In genomic region chr1:156971206-156971811, GRCm38 (mm10) we compare ENCODE assay signal across 15 mouse cellular contexts. TPM values are rescaled to one million over a fixed set of nuclear protein-coding genes. Genes with fewer than 3 reads are reported as not detected.
DNase-seq lines count a peak whose midpoint lies in the region; ATAC-seq and TF ChIP-seq lines count a peak whose summit lies in the region.
"Had no signal": no experiment of that assay in that cellular context is flagged by ENCODE, and none has a peak within 500 bp of the region (broad histone marks: within the 10 kb centered on the region; RNA-seq: fewer than 3 reads in every experiment).

No protein-coding gene starts in this region.

- no peak for TF ChIP-seq EP300 in liver, embryonic 14.5 days (IDR thresholded peaks at IDR 0.05; ENCODE audit: low read depth)

- H3K27ac ChIP-seq in heart, embryonic 16.5 days (ENCODE audit: low read length) = no peak overlapping the region
- H3K27ac ChIP-seq in liver, embryonic 14.5 days = no peak overlapping the region
- H3K27ac ChIP-seq in intestine, embryonic 15.5 days = no peak overlapping the region
- H3K27ac ChIP-seq: limb, embryonic 15.5 days had no signal

- 0 out of 2 replicates have a peak, but pooled peaks have one; percentile 41 for ATAC-seq in heart, embryonic 16.5 days (replicated peaks; ENCODE audit: extremely low read depth, insufficient read depth, low FRiP score)
- peak; percentile 54 for ATAC-seq in G1E (ENCODE audit: extremely low read depth, insufficient number of reproducible peaks, low FRiP score, poor library complexity, severe bottlenecking)
- ATAC-seq in liver, embryonic 14.5 days (ENCODE audit: insufficient read depth) = peak; percentile 59
- ATAC-seq in intestine, embryonic 15.5 days = no peak

- no peak overlapping the region for H3K4me3 ChIP-seq in heart, embryonic 16.5 days (ENCODE audit: low read length)
- no peak overlapping the region; the same call in 1 of the 2 replicates for H3K4me3 ChIP-seq in G1E (ENCODE audit: low read depth, low read length)
- no peak overlapping the region for H3K4me3 ChIP-seq in liver, embryonic 14.5 days (ENCODE audit: insufficient read depth in 1 of 2, low read depth in 2 of 2, low read length in 2 of 2)
- H3K4me3 ChIP-seq in intestine, embryonic 15.5 days (replicated peaks) = no peak overlapping the region
- H3K4me3 ChIP-seq: limb, embryonic 15.5 days had no signal

- no peak for TF ChIP-seq CTCF in G1E (IDR thresholded peaks at IDR 0.05; ENCODE audit: low read depth, low read length)
- no peak for TF ChIP-seq CTCF in liver, embryonic 14.5 days (IDR thresholded peaks at IDR 0.05; ENCODE audit: low read depth)

- DNase-seq in heart, postnatal 4 days = no peak
- DNase-seq in G1E (ENCODE audit: low spot score) = no peak
- peak; percentile 34 to 39 for DNase-seq in adrenal gland, postnatal 36 days
- peak; percentile 46 to 57 (median 54) for DNase-seq in liver, embryonic 14.5 days (ENCODE audit: low read depth in 3 of 3, low spot score in 3 of 3)
- DNase-seq in frontal cortex, postnatal 10 days (ENCODE audit: low spot score in 2 of 2) = no peak
- no peak for DNase-seq in retina, postnatal 1 day
- DNase-seq: cerebellum, adult 9-10 months; gastrocnemius, postnatal 14 days; heart, postnatal 36 days; layer of hippocampus, postnatal 36 days; midbrain, embryonic 14.5 days; thymus, postnatal 4 days had no signal

- 52% methylated on average over 7 of the region's 7 CpGs for WGBS in heart, embryonic 16.5 days
- 31% methylated on average over 7 of the region's 7 CpGs for WGBS in liver, embryonic 14.5 days (ENCODE audit: insufficient replicate concordance)
- 71% methylated on average over 7 of the region's 7 CpGs for WGBS in intestine, embryonic 15.5 days

- H3K4me1 ChIP-seq in heart, embryonic 16.5 days (ENCODE audit: control insufficient read depth, insufficient read depth, low read length) = no peaks in the 10 kb centered on the region
- H3K4me1 ChIP-seq in G1E (ENCODE audit: insufficient read depth, low read depth, low read length) = peaks cover 41% of the 10 kb centered on the region
- peaks cover 16 to 24% of the 10 kb centered on the region in 2 experiments for H3K4me1 ChIP-seq in liver, embryonic 14.5 days (replicated peaks; ENCODE audit: control insufficient read depth in 2 of 2, insufficient read depth in 2 of 2, low read length in 1 of 2)
- no peaks in the 10 kb centered on the region for H3K4me1 ChIP-seq in intestine, embryonic 15.5 days (replicated peaks)
- H3K4me1 ChIP-seq: limb, embryonic 15.5 days had no signal

- no peak overlapping the region for H3K4me2 ChIP-seq in heart, embryonic 16.5 days (ENCODE audit: low read depth, low read length)
- no peak overlapping the region for H3K4me2 ChIP-seq in liver, embryonic 14.5 days (ENCODE audit: low read depth)
- H3K4me2 ChIP-seq in intestine, embryonic 15.5 days (replicated peaks) = no peak overlapping the region
- H3K4me2 ChIP-seq: limb, embryonic 15.5 days had no signal

- no peaks in the 10 kb centered on the region for H3K27me3 ChIP-seq in heart, embryonic 16.5 days (ENCODE audit: control insufficient read depth, insufficient read depth, low read length)
- peaks cover 2% of the 10 kb centered on the region; the same call in 1 of the 2 replicates for H3K27me3 ChIP-seq in G1E (ENCODE audit: insufficient read depth, low read length)
- no peaks in the 10 kb centered on the region for H3K27me3 ChIP-seq in liver, embryonic 14.5 days (ENCODE audit: control insufficient read depth, insufficient read depth, low read length)
- H3K27me3 ChIP-seq in intestine, embryonic 15.5 days (replicated peaks) = no peaks in the 10 kb centered on the region
- H3K27me3 ChIP-seq: limb, embryonic 15.5 days had no signal

- H3K36me3 ChIP-seq in heart, embryonic 16.5 days (ENCODE audit: control insufficient read depth, insufficient read depth) = no peaks in the 10 kb centered on the region
- no peaks in the 10 kb centered on the region for H3K36me3 ChIP-seq in G1E (replicated peaks)
- no peaks in the 10 kb centered on the region for H3K36me3 ChIP-seq in liver, embryonic 14.5 days (replicated peaks; ENCODE audit: control insufficient read depth, insufficient read depth, low read depth)
- no peaks in the 10 kb centered on the region for H3K36me3 ChIP-seq in intestine, embryonic 15.5 days
- H3K36me3 ChIP-seq: limb, embryonic 15.5 days had no signal

- no peaks in the 10 kb centered on the region; the same call in 1 of the 2 replicates for H3K9me3 ChIP-seq in heart, embryonic 16.5 days (replicated peaks; ENCODE audit: control insufficient read depth, low read length)
- no peaks in the 10 kb centered on the region for H3K9me3 ChIP-seq in G1E (replicated peaks)
- H3K9me3 ChIP-seq in liver, embryonic 14.5 days (ENCODE audit: control insufficient read depth, low read length) = no peaks in the 10 kb centered on the region
- H3K9me3 ChIP-seq in intestine, embryonic 15.5 days = no peaks in the 10 kb centered on the region
- H3K9me3 ChIP-seq: limb, embryonic 15.5 days had no signal

- no peak overlapping the region for H3K9ac ChIP-seq in heart, embryonic 16.5 days (ENCODE audit: low read length)
- no peak overlapping the region for H3K9ac ChIP-seq in liver, embryonic 14.5 days (replicated peaks)
- no peak overlapping the region for H3K9ac ChIP-seq in intestine, embryonic 15.5 days
- H3K9ac ChIP-seq: limb, embryonic 15.5 days had no signal

RNA-seq across cellular contexts. Expression of gene Ralgps2, which starts 31.9 kb away (rescaled TPM):
- 58.2 and 58.4 TPM in 2 replicates for polyA plus RNA-seq in heart, embryonic 16.5 days (2015; fragmentation: Nextera tagmentation; extraction: Ambion mirVana)
- total RNA-seq in heart, postnatal 4 days (2021) = 10 to 100 TPM; 32.3 to 39.3 TPM
- 12.4 and 24.2 TPM in 2 replicates for total RNA-seq in G1E (2014; fragmentation: Nextera tagmentation)
- 24.5 and 32.2 TPM in 2 replicates for total RNA-seq in G1E (2017)
- 9.3 and 9.8 TPM in 2 replicates for polyA plus RNA-seq in G1E (2012)
- total RNA-seq in adrenal gland, postnatal 36 days (2021) = 10 to 100 TPM; 18.2 to 23.5 TPM
- polyA plus RNA-seq in liver, embryonic 14.5 days (2012; rRNA removed) = 1.8 and 3.2 TPM in 2 replicates
- 12.8 and 13.5 TPM in 2 replicates for polyA plus RNA-seq in liver, embryonic 14.5 days (2014; fragmentation: Nextera tagmentation; extraction: Ambion mirVana)
- 36.5 and 41.3 TPM in 2 replicates for polyA plus RNA-seq in intestine, embryonic 15.5 days (2015; fragmentation: Nextera tagmentation; extraction: Ambion mirVana)

Comparison
In these comparisons a context has a peak if more than half of its experiments do, and no peak if none do; other contexts are left out.
1. DNase-seq: peak in adrenal gland, postnatal 36 days (2 of 2) and liver, embryonic 14.5 days (3 of 3); none in heart, postnatal 4 days (single experiment), G1E (single experiment), frontal cortex, postnatal 10 days (0 of 2) and retina, postnatal 1 day (single experiment).